8 mouse cellular contexts compared by ENCODE assay signal in genomic region chr17:27028284-27028795, GRCm38 (mm10). TPM values are rescaled to one million over a fixed set of nuclear protein-coding genes. Genes with fewer than 3 reads are reported as not detected.
DNase-seq lines count a peak whose midpoint lies in the region; ATAC-seq lines count a peak whose summit lies in the region.

No protein-coding gene starts in this region.

- H3K4me3 ChIP-seq in intestine, embryonic 14.5 days (ENCODE audit: low read depth, low read length) = peak overlapping the region; percentile 77

- ATAC-seq in intestine, embryonic 14.5 days (replicated peaks; ENCODE audit: low FRiP score, low TSS enrichment, low read depth) = peak; percentile 76

- peak; percentile 92 for DNase-seq in adipocyte (ENCODE audit: low spot score)
- peak; percentile 92 for DNase-seq in embryo, embryonic 10 days (ENCODE audit: low spot score)
- peak; percentile 92 for DNase-seq in gastrocnemius, postnatal 14 days
- peak; percentile 93 for DNase-seq in intestine, embryonic 14.5 days (ENCODE audit: low spot score)
- DNase-seq in left cerebral cortex, postnatal 14 days (ENCODE audit: low spot score in 2 of 2) = peak; percentile 91
- DNase-seq in mesoderm, embryonic 11.5 days (ENCODE audit: low read depth, low spot score) = peak; percentile 91
- peak; percentile 79 to 83 for DNase-seq in right cerebral cortex, postnatal 36 days (ENCODE audit: low spot score in 2 of 2)
- peak; percentile 87 for DNase-seq in yolk sac, embryonic 10.5 days (ENCODE audit: low spot score)

- H3K9ac ChIP-seq in intestine, embryonic 14.5 days (ENCODE audit: low read length) = peak overlapping the region; percentile 95

- no peaks in the 10 kb centered on the region for H3K9me3 ChIP-seq in intestine, embryonic 14.5 days (ENCODE audit: control insufficient read depth, low read length)

- peak overlapping the region; percentile 86 for H3K4me2 ChIP-seq in intestine, embryonic 14.5 days (ENCODE audit: low read length)

- WGBS in intestine, embryonic 14.5 days = 1% methylated on average over 19 of the region's 19 CpGs

- peaks cover 30% of the 10 kb centered on the region for H3K36me3 ChIP-seq in intestine, embryonic 14.5 days (ENCODE audit: control insufficient read depth, insufficient read depth, low read length)

- H3K27me3 ChIP-seq in intestine, embryonic 14.5 days (replicated peaks; ENCODE audit: control insufficient read depth, insufficient read depth, low read length) = no peaks in the 10 kb centered on the region

- intact Hi-C loops in gastrocnemius, postnatal 14 days (cut with DNase I; ENCODE audit: low total_unique reads) = loop anchor here (10.0 kb wide), 1 partner anchor 166 kb away; no protein-coding TSS in a partner anchor
- intact Hi-C loops in left cerebral cortex, postnatal 14 days (cut with DNase I) = no loop called here

- peaks cover 15% of the 10 kb centered on the region for H3K4me1 ChIP-seq in intestine, embryonic 14.5 days (replicated peaks; ENCODE audit: control insufficient read depth, insufficient read depth, low read length)

- peak overlapping the region; percentile 71 for H3K27ac ChIP-seq in intestine, embryonic 14.5 days (ENCODE audit: low read depth)

RNA-seq across cellular contexts. Expression of gene Bak1, which starts 0.5 kb away (rescaled TPM):
- 10 to 100 TPM; 24.7 to 27.9 TPM for total RNA-seq in gastrocnemius, postnatal 14 days (2021)
- 10.1 and 11.2 TPM in 2 replicates for polyA plus RNA-seq in intestine, embryonic 14.5 days (2014; fragmentation: Nextera tagmentation; extraction: Ambion mirVana)
- total RNA-seq in left cerebral cortex, postnatal 14 days (2021) = 10 to 100 TPM; 25.3 to 25.4 TPM

RNA-seq across cellular contexts. Expression of gene Itpr3, which starts 28.8 kb away (rescaled TPM):
- total RNA-seq in gastrocnemius, postnatal 14 days (2021) = 1 to 10 TPM; 4.2 to 5.7 TPM
- polyA plus RNA-seq in intestine, embryonic 14.5 days (2014; fragmentation: Nextera tagmentation; extraction: Ambion mirVana) = 14.2 and 16.5 TPM in 2 replicates
- total RNA-seq in left cerebral cortex, postnatal 14 days (2021) = 1 to 10 TPM; 2.2 to 2.4 TPM

RNA-seq across cellular contexts. Expression of gene Zbtb9, which starts 55.4 kb away (rescaled TPM):
- total RNA-seq in gastrocnemius, postnatal 14 days (2021) = 1 to 10 TPM; 1.6 to 2.6 TPM
- 9.8 and 12.8 TPM in 2 replicates for polyA plus RNA-seq in intestine, embryonic 14.5 days (2014; fragmentation: Nextera tagmentation; extraction: Ambion mirVana)
- total RNA-seq in left cerebral cortex, postnatal 14 days (2021) = 10 to 100 TPM; 16.1 to 16.3 TPM

Comparison
In these comparisons a context has a peak if more than half of its experiments do, and no peak if none do; other contexts are left out.
1. Peak in every context shown above with its lines: DNase-seq, ATAC-seq, H3K4me3 ChIP-seq and H3K27ac ChIP-seq.
2. RNA of gene Zbtb9, which starts 55.4 kb away (total RNA-seq): 16.1 to 16.3 TPM in left cerebral cortex, postnatal 14 days; 1.6 to 2.6 TPM in gastrocnemius, postnatal 14 days; every median in the first group is over 4 times any median in the second.